Mouse (Mus musculus) MEL (cell line): Measurements from ENCODE around the gene Otud5.

Experiments used
- CTCF ChIP-seq, 3 experiments: IDR thresholded peaks in 2 of 3; conservative IDR thresholded peaks in 1 of 3; 2 replicates each; pipeline ENCODE4 v1.5.1; 2011 to 2012; ENCODE audit warnings: low read length in 3 of 3, low read depth in 2 of 3, mild to moderate bottlenecking in 2 of 3, improper control_type of control experiment in 1 of 3, inconsistent platforms in 1 of 3, mixed read lengths in 1 of 3, moderate library complexity in 1 of 3; ENCODE audit not compliant: control insufficient read depth in 1 of 3, insufficient read depth in 1 of 3, poor library complexity in 1 of 3, severe bottlenecking in 1 of 3
- JUND ChIP-seq: IDR thresholded peaks from 2 replicates; pipeline ENCODE4 v1.6.1; 2011; ENCODE audit warnings: low read depth, mild to moderate bottlenecking, improper control_type of control experiment, low read length
- MAFK ChIP-seq: IDR thresholded peaks from 2 replicates; pipeline ENCODE4 v1.6.1; 2011; ENCODE audit warnings: low read depth, mild to moderate bottlenecking, low read length, improper control_type of control experiment, borderline replicate concordance
- MAX ChIP-seq: IDR thresholded peaks from 2 replicates; pipeline ENCODE4 v1.6.1; 2011; ENCODE audit warnings: low read length, improper control_type of control experiment
- POLR2A ChIP-seq, 2 experiments: IDR thresholded peaks; 2 replicates each; pipeline ENCODE4 v1.6.1; 2011 to 2012; ENCODE audit warnings: low read length in 2 of 2, mild to moderate bottlenecking in 2 of 2, control low read depth in 1 of 2, improper control_type of control experiment in 1 of 2, low read depth in 1 of 2, moderate library complexity in 1 of 2; ENCODE audit not compliant: control insufficient read depth in 1 of 2, insufficient read depth in 1 of 2, poor library complexity in 1 of 2
- SMC3 ChIP-seq: IDR thresholded peaks from 2 replicates; pipeline ENCODE4 v1.6.1; 2011; ENCODE audit warnings: low read depth, low read length, improper control_type of control experiment

GRCm38 (mm10) chrX:7859191-7859753 lies 18.1 kb downstream of the Otud5 start:
- no peak for TF ChIP-seq JUND
- TF ChIP-seq SMC3: no peak
- TF ChIP-seq MAFK: no peak
- no peak for TF ChIP-seq POLR2A (IDR thresholded peaks at IDR 0.05; ENCODE audit: control insufficient read depth in 1 of 2, insufficient read depth in 1 of 2, low read depth in 1 of 2, low read length in 2 of 2, poor library complexity in 1 of 2)
- TF ChIP-seq CTCF (IDR thresholded peaks at IDR 0.05 in 2 of 3, conservative IDR thresholded peaks at IDR 0.05 in 1 of 3; ENCODE audit: control insufficient read depth in 1 of 3, insufficient read depth in 1 of 3, low read depth in 2 of 3, low read length in 3 of 3, poor library complexity in 1 of 3, severe bottlenecking in 1 of 3): no peak
- no peak for TF ChIP-seq MAX
